Mouse (Mus musculus) activated CD4-positive, CD25-positive, alpha-beta regulatory T cell, adult 4 months (primary cell): ENCODE results near the gene Socs3. TPM values are rescaled to one million over a fixed set of nuclear protein-coding genes. Genes with fewer than 3 reads are reported as not detected.

ENCODE experiments used
- ATAC-seq: one replicate; pipeline ENCODE4 v1.8.0; 2017
- polyA plus RNA-seq, 2 experiments: library from polyadenylated mRNA; unstranded; fragments of 100-300 nt; shearing (Covaris generic); gene quantifications; one replicate each; pipeline ENCODE4 v1.2.1; 2017

The Socs3 gene
- polyA plus RNA-seq, 2 experiments from 2014 or later: 42.5 to 43.1 TPM

DNA sequence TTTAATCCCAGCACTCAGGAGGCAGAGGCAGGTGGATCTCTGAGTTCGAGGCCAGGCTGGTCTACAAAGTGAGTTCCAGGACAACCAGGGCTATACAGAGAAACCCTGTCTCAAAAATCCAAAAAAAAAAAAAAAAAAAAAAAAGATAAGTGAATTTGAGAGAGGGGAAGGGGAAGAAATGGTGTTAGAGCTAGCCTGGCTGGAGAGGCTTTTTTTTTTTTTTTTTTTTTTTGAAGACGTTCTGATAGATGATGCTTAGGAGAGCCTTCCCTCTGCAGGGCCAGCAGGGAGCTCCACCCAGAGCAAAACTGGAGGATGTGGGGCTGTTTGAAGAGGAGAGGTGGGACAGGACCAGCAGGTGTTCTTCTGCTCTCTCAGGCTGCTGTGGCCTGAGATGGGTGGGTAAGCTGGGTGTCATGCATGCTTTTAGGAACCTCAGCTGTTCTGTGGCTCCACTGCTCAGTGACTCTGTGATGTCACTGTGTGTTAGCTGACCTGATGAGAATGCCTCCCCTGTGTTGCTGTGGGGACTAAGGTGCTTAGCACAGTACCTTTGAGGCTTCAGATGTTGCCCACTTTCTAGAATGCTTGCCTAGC is 1.9 kb upstream of the Socs3 start:
- no peak for ATAC-seq

DNA sequence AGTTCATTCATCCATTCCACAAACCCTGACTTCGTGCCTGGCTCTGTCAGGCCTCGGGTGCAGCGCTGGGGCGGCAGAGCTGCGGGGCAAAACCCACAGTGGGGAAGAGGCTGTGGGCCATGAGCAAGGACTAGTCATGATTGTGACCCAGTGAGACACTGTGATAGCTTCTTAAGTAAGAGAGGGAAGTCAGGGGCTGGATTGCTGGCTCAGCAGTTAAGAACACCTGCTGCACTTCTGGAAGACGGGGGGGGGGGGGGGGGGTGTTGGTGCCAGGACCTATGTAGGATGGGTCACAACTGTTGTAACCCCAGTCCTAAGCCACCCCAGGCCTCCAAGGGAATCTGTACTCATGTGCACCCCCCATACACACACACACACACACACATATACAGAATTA is 1.3 kb upstream of the Socs3 start:
- ATAC-seq: no peak

DNA sequence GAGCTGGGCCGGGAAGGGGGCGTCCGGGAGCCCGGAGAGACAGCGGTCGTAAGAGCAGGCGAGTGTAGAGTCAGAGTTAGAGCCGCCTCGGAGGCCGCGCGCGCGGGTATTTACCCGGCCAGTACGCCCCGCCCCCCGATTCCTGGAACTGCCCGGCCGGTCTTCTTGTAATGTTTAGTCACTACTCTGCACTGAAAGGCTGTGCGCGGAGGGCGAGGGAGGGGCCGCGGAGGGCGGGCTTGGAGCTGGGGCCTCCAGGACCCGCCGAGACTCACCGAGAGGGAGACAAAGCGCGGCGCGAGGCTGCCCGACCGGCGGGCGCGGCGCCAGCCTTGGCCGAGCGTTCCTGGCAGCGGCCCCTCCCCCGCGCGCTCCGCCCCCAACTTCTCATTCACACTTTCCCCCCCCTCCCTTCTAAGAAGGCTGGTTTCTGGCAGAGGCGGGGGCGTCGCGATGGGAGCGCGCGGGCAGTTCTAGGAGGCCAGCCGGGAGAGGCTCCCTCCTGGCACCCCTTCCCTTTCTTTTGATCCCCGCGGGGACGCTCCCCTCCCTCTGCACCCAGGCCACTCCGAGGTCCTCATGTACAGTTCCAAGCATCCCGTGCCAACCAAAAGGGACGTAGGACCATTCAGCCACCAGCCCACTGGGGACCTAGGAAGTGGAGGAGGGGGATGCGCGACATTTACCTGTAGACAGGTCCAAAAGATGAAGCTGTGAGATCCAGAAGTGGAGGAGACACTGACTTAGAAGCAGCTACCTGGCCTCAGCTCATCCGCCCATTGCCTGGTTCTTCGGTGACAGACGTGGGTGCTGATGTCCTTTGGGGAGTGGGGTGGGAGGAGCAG is 525 bp downstream of the Socs3 start:
- ATAC-seq: peak; percentile 69

DNA sequence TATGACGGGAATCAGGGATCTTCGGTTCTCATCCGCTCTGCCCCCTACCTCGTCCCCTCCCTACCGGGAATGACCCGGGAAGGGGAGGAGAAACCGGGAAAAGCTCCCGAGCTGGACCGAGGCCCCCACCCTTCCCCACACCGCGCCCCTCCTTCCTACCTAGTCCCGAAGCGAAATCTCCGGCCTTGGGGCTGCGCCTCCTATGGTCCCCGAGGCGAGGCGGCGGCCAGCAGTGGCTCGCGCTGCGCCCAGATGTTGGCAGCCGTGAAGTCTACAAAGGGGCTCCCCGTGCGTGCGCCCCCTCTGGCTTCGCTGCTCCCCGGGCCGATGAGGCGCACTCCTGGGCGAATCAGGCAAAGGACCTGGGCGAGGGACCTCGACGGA is 1.1 kb downstream of the Socs3 start:
- peak; percentile 10 for ATAC-seq

DNA sequence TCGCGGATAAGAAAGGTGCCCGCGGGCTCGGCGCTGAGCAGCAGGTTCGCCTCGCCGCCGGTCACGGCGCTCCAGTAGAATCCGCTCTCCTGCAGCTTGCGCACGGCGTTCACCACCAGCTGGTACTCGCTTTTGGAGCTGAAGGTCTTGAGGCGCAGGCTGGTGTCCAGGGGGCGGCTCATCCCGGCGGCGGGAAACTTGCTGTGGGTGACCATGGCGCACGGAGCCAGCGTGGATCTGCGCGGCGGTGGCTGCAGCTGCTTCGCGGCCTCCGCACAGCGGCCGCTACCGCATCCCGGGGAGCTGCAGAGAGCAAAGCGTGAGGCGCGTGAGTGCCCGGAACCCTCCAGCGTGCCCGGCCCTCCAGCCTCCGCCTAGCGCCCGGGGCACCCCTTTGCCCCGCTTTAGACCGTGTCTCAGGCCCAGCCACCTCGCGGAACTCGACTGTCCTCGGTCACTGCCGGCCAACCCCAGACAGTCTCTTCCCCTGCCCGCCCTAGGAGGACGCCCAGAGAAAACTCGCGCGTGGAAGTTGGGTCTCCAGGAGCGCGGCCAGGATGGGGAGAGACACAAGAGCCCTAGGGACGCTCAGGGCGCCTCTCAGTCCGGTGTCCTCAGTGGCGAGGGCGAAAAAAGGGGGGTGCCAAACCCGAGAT is 1.7 kb downstream of the Socs3 start:
- ATAC-seq: no peak

DNA sequence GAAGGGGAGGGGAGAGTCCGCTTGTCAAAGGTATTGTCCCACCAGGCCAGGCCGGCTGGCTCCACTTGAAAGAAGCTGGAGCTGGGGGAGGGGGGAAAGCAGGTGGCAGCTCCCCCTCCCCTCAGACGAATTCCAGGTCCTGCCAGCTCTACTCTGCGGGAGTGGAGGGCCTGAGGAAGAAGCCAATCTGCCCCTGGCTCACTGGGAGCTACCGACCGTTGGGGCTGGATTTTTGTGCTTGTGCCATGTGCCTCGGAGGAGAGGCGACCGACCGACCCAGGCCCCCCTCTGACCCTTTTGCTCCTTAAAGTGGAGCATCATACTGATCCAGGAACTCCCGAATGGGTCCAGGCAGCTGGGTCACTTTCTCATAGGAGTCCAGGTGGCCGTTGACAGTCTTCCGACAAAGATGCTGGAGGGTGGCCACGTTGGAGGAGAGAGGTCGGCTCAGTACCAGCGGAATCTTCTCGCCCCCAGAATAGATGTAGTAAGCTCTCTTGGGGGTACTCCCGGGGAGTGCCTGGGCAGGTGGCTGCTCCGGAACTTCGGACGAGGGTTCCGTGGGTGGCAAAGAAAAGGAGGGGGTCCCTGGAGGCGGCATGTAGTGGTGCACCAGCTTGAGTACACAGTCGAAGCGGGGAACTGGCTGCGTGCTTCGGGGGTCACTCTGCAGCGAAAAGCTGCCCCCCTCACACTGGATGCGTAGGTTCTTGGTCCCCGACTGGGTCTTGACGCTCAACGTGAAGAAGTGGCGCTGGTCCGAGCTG is 2.4 kb downstream of the Socs3 start:
- no peak for ATAC-seq

DNA sequence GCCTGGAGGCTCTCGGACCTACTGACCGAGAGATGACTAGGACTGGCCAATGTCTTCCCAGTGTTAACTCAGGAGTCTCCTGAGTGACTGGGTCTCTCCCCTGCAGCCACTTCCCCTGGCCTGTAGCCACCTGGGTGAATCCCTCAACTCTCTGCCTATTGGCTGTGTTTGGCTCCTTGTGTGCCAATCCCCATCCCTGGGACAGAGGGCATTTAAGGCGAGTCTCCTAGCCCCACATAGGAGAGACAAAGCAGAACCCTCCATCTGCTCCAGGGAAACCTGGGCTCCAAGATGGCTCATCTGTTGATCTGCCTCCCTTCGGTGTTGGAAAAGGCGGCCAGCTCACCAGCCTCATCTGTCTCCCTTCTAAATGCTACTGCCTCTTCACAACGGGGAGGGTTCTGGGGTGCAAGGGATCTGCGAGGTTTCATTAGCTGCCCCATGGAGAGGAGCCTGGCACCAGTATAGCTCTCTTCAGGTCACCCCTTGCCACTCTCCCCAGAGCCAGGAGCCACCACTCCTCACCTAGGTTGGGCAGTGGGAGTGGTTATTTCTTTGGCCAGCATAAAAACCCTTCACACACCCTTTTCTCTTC is 3.2 kb downstream of the Socs3 start:
- no peak for ATAC-seq

DNA sequence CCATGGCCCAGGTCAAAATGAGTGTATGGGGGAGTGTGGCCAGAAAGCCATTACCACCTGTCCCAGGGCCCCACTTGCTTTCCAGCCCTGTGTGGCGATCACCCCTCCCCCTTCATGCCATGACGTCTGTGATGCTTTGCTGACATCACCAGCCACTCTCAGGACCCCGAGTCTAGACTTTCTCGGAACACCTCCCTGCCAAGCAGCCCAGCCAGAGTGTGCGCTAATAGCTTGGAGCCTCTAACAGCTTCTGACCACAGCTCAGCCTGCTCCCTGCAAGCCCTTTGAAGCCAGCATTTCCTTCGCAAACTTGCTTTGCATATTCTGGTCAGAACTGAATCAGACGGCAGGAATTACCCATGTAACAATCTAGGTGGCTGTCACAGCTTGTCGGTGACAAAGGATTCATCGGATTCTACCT is 4.3 kb downstream of the Socs3 start:
- peak; percentile 19 for ATAC-seq

DNA sequence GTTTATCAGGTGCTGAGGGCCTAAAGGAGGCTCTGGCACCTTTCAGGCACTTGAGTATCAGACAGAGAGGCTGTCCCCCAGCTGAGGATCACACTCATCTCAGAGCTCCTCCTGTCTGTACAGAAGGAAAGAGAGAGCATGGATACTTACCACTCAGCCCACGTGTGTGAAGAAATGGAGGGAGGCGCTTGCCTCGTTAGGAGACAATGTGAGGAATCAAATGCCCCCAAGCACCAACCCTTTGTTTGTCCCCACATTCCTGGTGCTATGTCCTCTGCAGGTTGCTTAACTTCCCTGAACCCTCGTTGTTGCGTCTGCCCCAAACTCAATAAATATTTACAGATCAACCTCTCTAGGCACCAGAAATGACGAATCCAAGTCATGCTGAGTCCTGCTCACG is 4.8 kb downstream of the Socs3 start:
- ATAC-seq: no peak

DNA sequence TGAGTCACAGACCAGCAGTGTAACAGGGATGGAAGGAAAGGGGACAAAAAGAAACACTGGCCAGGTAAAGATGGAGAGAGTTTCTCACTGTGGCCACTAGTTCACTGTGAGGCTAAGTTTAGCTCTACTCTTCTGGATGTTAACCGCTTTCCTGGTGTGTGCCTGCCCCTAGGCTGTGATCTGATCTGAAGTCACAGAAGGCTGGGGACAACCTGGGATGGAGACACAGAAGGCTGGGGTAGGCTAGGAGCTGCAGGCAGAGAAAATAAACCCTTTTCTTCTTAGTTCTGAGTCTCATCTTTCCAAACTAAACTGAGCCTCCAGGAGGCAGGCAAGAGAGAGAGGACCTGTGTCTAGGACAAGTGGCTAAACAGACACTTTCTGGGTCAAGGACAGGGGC is 5.6 kb downstream of the Socs3 start:
- ATAC-seq: no peak

DNA sequence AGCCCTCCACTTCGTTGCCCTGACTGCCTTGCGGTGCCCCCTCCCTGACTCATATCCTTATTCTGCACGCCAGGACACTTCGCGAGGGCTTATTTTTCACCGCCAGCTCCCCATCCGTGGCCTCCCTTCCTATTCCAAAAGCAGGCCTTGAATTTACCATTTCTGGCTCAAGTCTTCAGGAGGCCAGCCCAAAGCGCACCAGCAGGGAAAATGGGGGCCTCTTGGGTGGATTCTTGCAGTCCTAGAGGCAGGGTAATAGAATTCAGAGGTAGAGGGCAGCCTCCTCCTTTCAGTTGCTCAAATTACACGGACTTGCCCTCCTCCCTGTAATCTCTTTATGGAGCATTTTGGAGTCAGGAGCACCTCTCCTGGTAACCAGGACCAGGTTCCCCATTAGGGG is 6.0 kb downstream of the Socs3 start:
- no peak for ATAC-seq

DNA sequence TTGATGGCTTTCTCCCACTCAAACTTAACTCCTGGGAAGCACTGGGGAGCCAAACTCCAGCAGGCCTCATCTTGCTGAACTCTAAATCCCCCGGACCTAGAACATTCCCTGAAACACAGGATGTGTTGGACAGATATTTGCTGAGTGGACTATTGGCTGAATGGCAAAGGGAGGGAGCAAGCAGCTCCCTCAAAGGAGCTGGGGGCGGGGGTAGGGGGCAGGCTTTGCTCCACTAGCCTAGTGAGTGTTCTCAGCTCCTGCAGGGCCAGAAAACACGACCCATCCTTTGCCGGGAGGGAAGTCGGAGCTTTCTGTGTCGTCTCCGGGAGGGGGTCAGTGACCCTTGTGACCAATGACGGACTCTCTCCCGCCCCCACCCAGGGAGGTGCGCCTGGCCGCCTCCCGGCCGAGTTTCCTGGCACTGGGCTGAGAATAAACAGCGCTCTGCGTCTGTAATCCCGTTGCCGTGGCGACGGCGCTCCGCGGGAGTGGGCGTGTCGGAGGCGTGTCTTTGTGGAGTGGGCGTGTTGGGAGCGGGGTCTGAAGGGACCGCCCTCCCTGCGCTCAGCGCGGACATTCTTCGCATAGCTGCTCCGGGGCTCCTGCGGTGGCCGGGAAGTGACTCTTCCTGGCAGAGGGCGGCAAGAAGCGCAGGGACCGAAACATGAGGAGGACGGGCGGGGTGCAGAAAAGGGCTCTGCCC is 6.6 kb downstream of the Socs3 start:
- peak; percentile 75 for ATAC-seq

DNA sequence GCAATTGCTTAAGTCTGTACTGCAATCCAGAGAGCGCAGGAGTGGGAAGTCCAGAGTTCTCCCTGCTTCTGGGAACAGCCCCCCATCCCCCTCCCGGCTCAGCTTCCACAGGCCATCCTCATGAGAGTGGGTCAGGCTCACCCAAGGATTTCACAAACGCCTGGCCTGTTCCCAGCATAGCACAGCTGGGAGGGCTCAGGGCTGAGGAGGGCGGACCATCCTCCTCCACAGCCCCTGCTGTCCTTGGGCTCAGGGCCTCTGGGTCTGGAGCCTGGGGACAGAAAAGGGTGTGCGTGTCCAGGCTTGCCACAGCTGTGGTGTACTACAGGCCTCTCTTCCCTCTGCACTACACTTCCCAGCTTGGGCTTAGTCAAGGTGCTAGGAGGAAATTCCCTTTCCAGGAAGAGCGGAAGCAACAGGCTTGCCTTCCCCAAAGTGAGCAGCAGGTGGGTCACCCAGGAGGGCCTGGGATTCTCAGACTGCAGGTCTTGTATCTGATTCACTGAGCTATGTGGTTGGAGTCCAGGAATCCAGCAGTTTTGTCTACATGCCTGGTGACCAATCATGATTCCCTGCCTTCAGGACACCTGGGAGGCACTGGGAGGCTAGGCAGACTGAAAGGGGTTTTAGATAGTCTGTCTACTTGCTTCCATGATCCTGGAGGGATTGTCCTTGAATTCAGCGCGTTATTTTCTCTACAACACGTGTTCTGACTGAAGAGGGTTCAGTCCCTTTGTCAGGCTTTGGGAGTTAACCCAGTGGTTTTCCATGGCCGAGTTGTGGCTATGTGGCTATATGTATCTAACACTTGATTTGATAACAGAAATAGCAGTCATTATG is 7.4 kb downstream of the Socs3 start:
- ATAC-seq: no peak

DNA sequence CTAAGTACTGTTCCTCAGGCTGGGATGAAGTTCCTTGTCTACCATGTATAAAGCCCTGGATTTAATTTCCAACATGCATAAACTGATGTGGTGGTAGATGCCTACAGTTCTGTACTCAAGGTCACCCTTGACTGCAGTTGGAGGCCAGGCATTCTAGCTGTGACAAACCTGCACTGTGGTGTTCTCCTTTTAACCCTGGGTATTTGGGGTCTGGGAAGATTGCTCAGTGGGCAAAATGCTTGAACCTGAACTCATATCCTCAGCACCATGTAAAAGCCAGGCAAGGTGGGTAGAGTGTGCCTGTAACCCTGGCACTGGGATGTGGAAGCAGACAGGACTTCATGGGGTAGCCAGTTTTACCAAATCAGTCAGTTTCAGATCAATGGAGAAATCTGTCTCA is 9.2 kb downstream of the Socs3 start:
- ATAC-seq: no peak

DNA sequence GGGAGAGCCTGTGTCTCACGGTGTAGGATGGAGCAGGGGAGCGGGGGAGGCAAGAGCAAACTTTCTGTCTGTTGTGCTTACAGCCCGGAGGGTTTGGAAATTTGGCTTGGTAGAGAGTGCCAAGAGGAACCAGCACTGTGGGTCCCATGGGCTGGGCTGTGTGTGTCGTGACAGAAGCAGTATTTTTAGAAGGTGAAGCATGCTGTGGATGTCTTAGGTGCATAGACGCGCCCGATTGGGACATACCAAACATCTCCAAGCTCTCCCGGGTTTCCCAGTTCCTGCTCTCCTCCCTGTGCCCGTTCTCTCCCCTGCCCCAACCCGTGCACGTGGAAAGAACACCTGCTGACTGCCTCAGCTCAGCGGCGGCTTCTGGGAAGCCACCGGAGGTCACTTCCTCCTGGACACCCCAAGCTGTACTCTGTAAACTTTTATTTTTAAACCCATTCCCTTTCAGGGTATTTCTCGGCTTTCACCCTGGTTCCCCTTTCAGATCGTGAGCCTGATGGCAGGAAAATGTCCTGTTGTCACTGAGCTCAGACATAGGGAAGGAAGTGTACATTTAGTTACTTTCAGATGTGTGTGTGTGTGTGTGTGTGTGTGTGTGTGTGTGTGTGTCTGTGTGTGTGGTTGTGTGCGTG is 10.0 kb downstream of the Socs3 start:
- no peak for ATAC-seq

DNA sequence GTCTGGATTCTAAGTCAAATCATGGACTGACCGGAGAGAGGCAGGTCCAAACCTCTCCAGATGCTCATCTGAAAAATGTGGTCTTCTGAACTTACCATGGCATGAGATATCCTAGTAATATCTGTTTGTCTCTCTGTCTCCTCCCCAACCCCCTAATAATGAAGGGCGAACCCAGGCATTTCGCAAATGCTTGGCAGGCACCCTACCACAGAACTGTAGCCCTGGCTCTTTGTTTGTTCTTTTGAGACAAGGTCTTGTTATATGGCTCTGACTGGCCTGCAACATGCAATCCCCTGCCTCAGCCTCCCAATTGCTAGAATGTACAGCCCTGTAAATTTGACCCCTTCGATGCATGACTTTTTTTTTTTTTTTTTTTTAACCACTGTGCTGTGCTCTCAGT is 10.7 kb downstream of the Socs3 start:
- ATAC-seq: no peak

DNA sequence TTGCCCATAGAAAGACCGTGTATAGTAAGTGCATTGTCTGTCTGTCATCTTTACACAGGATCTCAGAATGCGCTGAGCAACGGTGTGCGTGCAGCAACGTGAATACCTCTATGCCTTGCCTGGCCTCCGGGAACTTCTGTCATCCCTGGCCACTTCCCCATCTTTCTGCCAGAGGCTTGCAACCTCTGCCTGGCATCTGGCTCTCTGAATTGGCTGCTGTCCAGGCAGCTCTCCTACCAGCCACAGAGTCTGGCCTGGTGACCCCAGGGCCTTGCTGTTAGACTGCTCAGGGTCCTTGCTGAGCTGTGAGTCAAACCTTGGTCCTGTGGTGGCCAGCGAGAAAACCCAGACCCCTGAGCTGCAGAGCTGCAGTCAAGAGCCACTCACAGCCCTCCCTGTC is 11.7 kb downstream of the Socs3 start:
- ATAC-seq: no peak

DNA sequence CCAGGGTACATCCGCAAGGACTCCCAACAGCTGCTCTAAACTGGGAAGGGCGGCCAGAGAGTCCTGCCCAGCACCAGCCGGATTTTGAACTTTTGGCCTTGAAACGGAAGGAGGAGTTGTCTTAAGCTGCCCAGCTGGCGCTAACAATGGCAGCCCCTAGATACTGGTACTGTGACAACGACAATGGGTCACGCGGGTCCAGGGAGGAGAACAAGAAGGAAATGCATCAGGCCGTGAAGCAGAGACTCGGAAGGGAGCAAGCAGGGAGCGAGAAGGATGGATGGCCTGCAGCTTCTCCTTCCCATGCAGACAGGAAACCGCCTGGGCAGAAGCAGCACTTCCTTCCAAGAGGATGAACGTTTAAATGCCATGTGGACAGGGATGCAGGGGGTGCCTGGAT is 14.2 kb downstream of the Socs3 start:
- ATAC-seq: no peak

DNA sequence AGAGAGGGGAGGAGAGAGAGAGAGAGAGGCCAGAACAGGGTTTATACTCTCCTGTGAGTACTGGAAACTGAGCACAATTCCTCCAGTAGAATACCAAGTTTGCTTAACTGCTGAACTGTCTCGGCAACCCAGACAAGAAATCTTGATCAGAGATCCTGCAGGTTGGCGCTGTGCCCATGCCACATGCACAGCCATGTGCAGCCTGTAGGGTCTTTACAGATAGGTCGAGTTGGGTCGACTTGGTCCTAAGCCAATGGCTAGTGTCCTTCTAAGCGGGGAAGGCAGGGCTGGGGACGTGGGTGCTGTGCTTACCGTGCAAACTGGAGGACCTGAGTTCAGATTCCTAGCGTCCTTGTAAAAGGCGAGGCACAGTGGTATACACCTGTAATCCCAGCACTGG is 15.0 kb downstream of the Socs3 start:
- no peak for ATAC-seq

DNA sequence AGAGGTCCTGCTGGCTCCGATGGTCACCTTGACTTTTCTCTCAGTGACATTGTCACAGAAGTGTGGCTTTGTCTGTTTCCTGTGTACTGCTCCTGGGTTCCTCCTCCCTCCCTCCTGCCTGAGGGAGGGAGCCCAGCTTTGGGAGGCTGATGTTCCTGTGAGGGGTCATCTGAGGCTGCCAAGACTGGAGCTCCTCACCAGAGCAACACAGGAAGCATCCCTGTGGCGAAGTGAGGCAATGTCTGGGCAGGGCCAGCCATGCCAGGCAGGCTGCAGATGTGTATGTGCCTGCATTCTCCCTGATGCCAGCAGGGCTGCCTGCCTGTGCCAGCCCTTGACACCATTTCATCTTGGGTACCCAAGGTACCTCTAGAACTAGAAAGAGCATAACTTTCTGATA is 15.8 kb downstream of the Socs3 start:
- no peak for ATAC-seq
